Mouse (Mus musculus) neural tube, embryonic 14.5 days (tissue): ENCODE measurements around the gene D5Ertd577e. TPM values are rescaled to one million over a fixed set of nuclear protein-coding genes. Genes with fewer than 3 reads are reported as not detected.
"Not testable (repeated sequence)": the region's sequence is repeated elsewhere in the genome, so short reads cannot be mapped to it uniquely, and the experiment has no call there.

Experiments
- ATAC-seq: fragments of 200-750 bp; cut with Nextera tagmentation; 2 replicates; pipeline ENCODE4 v1.8.0; 2017; ENCODE audit warnings: low read depth, mild to moderate bottlenecking, moderate TSS enrichment, moderate library complexity
- H3K27ac ChIP-seq: fragments of 300-500 bp; sonication (generic); 2 replicates; pipeline ENCODE4 v1.5.1; 2014; ENCODE audit warnings: low read depth, mild to moderate bottlenecking, control low read depth, low read length, moderate library complexity, mixed read lengths
- H3K27me3 ChIP-seq: fragments of 300-500 bp; sonication (generic); 2 replicates; pipeline ENCODE4 v1.6.1; 2014; ENCODE audit warnings: low read length; ENCODE audit not compliant: control insufficient read depth, insufficient read depth
- H3K36me3 ChIP-seq: fragments of 300-500 bp; sonication (generic); 2 replicates; pipeline ENCODE4 v1.6.1; 2014; ENCODE audit warnings: low read length, mixed read lengths; ENCODE audit not compliant: control insufficient read depth, insufficient read depth
- H3K4me1 ChIP-seq: fragments of 300-500 bp; sonication (generic); 2 replicates; pipeline ENCODE4 v1.6.1; 2014; ENCODE audit warnings: low read length; ENCODE audit not compliant: control insufficient read depth, insufficient read depth
- H3K4me2 ChIP-seq: fragments of 300-500 bp; sonication (generic); 2 replicates; pipeline ENCODE4 v1.6.1; 2014; ENCODE audit warnings: mild to moderate bottlenecking, low read depth, low read length, control low read depth
- H3K4me3 ChIP-seq: fragments of 300-500 bp; sonication (generic); 2 replicates; pipeline ENCODE4 v1.5.1; 2014; ENCODE audit warnings: low read depth, low read length, control low read depth, mixed read lengths
- H3K9ac ChIP-seq: fragments of 300-500 bp; sonication (generic); replicated peaks from 2 replicates; pipeline ENCODE4 v1.6.1; 2014; ENCODE audit warnings: low read depth, mild to moderate bottlenecking, control low read depth, low read length, mixed read lengths
- H3K9me3 ChIP-seq: fragments of 300-500 bp; sonication (generic); 2 replicates; pipeline ENCODE4 v1.6.1; 2016; ENCODE audit warnings: low read length; ENCODE audit not compliant: control insufficient read depth
- WGBS: fragments of 180-500 bp; shearing (Covaris S2); extraction: QIAGEN DNeasy Blood & Tissue Kit; methylation state at CpG from one replicate; pipeline ENCODE4 v1.1.7; 2014; 5-methylcytosine and 5-hydroxymethylcytosine counted together
- polyA plus RNA-seq: library from polyadenylated mRNA; unstranded; fragments of >200 nt; fragmentation: Nextera tagmentation; extraction: Ambion mirVana; gene quantifications from 2 replicates; pipeline ENCODE4 v1.2.1, GENCODE M21; 2014

The D5Ertd577e gene
- not detected in 2 replicates for polyA plus RNA-seq

- not testable (repeated sequence) for H3K27ac ChIP-seq, H3K4me2 ChIP-seq, H3K4me1 ChIP-seq, H3K27me3 ChIP-seq, H3K9ac ChIP-seq, ATAC-seq, H3K36me3 ChIP-seq, H3K4me3 ChIP-seq, H3K9me3 ChIP-seq
- 47% methylated on average over 1 of the region's 1 CpGs for WGBS
Observed at GRCm38 (mm10) chr5:95456506-95456905, at the start of gene D5Ertd577e. Gene D5Ertd577e (plus strand): TSS chr5:95456806.

GRCm38 (mm10) chr5:95510458-95510857 lies 53.9 kb downstream of the D5Ertd577e start, which contains the start of gene Gm3286:
Gene Gm3286 (plus strand): TSS chr5:95510758.
- H3K9me3 ChIP-seq, H3K4me1 ChIP-seq, H3K4me2 ChIP-seq, H3K27me3 ChIP-seq, ATAC-seq, H3K36me3 ChIP-seq, H3K27ac ChIP-seq, H3K9ac ChIP-seq, H3K4me3 ChIP-seq: not testable (repeated sequence)

Other genes starting within 250 kb of the D5Ertd577e start
- not detected in 2 replicates for gene Gm10424, start 184.0 kb upstream of the D5Ertd577e start, polyA plus RNA-seq
- gene Gm3259, start 150.9 kb upstream of the D5Ertd577e start, polyA plus RNA-seq, result not detected in 2 replicates
- gene Gm3286, start 54.0 kb downstream of the D5Ertd577e start, polyA plus RNA-seq, result not detected in 2 replicates
- not detected in 2 replicates for gene Gm7971, start 138.1 kb downstream of the D5Ertd577e start, polyA plus RNA-seq